Mouse (Mus musculus) neural tube, embryonic 13.5 days (tissue): Measurements from ENCODE around the gene Phf12. TPM values are rescaled to one million over a fixed set of nuclear protein-coding genes. Genes with fewer than 3 reads are reported as not detected.

Experiments used
- ATAC-seq: fragments of 200-750 bp; cut with Nextera tagmentation; 2 replicates; pipeline ENCODE4 v1.8.0; 2017; ENCODE audit warnings: low read depth, mild to moderate bottlenecking, moderate TSS enrichment, moderate library complexity
- H3K27ac ChIP-seq: fragments of 300-500 bp; sonication (generic); replicated peaks from 2 replicates; pipeline ENCODE4 v1.5.1; 2015; ENCODE audit warnings: moderate library complexity, mild to moderate bottlenecking, inconsistent platforms
- H3K27me3 ChIP-seq: fragments of 300-500 bp; sonication (generic); 2 replicates; pipeline ENCODE4 v1.6.1; 2015; ENCODE audit warnings: mild to moderate bottlenecking, inconsistent platforms
- H3K36me3 ChIP-seq: fragments of 300-500 bp; sonication (generic); 2 replicates; pipeline ENCODE4 v1.6.1; 2015; ENCODE audit warnings: mild to moderate bottlenecking, inconsistent platforms
- H3K4me1 ChIP-seq: fragments of 300-500 bp; sonication (generic); replicated peaks from 2 replicates; pipeline ENCODE4 v1.6.1; 2015; ENCODE audit warnings: inconsistent platforms
- H3K4me2 ChIP-seq: fragments of 300-500 bp; sonication (generic); 2 replicates; pipeline ENCODE4 v1.6.1; 2015; ENCODE audit warnings: inconsistent platforms, mild to moderate bottlenecking, moderate library complexity
- H3K4me3 ChIP-seq: fragments of 300-500 bp; sonication (generic); 2 replicates; pipeline ENCODE4 v1.5.1; 2015; ENCODE audit warnings: mild to moderate bottlenecking, inconsistent platforms
- H3K9ac ChIP-seq: fragments of 300-500 bp; sonication (generic); 2 replicates; pipeline ENCODE4 v1.6.1; 2015; ENCODE audit warnings: moderate library complexity, mild to moderate bottlenecking, inconsistent platforms
- H3K9me3 ChIP-seq: fragments of 300-500 bp; sonication (generic); 2 replicates; pipeline ENCODE4 v1.6.1; 2016; ENCODE audit warnings: inconsistent platforms
- WGBS: fragments of 180-500 bp; shearing (Covaris S2); methylation state at CpG from one replicate; pipeline ENCODE4 v1.1.7; 2015; 5-methylcytosine and 5-hydroxymethylcytosine counted together
- polyA plus RNA-seq: library from polyadenylated mRNA; unstranded; fragments of >200 nt; fragmentation: Nextera tagmentation; extraction: Ambion mirVana; gene quantifications from 2 replicates; pipeline ENCODE4 v1.2.1, GENCODE M21; 2015

The Phf12 gene
- polyA plus RNA-seq, 1 experiment from 2014 or later, result 15.6 TPM

DNA sequence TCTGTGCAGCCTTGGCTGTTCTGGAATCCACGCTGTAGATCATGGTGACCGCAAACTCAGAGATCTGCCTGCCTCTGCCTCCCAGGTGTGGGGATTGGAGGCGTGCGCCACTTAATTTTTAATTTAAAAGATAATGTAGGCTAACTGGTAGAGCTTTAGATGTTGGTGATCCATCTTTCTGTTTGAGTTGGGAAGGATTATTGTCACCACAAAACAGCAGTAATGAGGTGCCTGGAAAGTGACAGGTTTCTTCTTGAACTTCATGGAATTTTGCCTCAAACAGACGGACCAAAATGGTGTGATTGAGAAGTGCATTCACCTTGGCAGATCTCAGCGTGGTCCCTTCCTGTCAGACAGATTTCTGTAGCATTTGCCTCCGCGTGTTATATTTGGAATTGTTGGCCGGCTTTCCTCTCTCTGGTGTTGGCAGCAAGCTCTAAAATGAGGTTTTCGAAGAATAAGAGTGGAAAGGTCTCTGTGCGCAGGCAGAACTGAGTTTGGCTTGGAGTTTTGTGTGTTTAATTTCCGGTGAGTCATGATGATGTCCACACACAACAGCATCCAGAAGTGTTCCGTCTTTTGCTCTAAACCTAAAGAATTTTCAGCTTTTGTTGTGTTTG is 6.6 kb downstream of the Phf12 start:
- H3K27me3 ChIP-seq, result no peaks in the 10 kb centered on the region
- H3K4me3 ChIP-seq, result no peak overlapping the region
- 93% methylated on average over 13 of the region's 13 CpGs for WGBS
- ATAC-seq, result no peak
- no peaks in the 10 kb centered on the region for H3K9me3 ChIP-seq
- no peak overlapping the region for H3K27ac ChIP-seq
- no peak overlapping the region for H3K9ac ChIP-seq
- peaks cover 21% of the 10 kb centered on the region for H3K4me1 ChIP-seq
- peaks cover 34% of the 10 kb centered on the region for H3K36me3 ChIP-seq
- no peak overlapping the region for H3K4me2 ChIP-seq

- no peak overlapping the region for H3K9ac ChIP-seq
- no peaks in the 10 kb centered on the region for H3K9me3 ChIP-seq
- no peak overlapping the region for H3K4me3 ChIP-seq
- no peaks in the 10 kb centered on the region for H3K4me1 ChIP-seq
- no peaks in the 10 kb centered on the region for H3K27me3 ChIP-seq
- no peak overlapping the region for H3K4me2 ChIP-seq
- WGBS, result 90% methylated on average over 1 of the region's 1 CpGs
- H3K36me3 ChIP-seq, result peaks cover 10% of the 10 kb centered on the region; the same call in 1 of the 2 replicates
- ATAC-seq, result no peak
- no peak overlapping the region for H3K27ac ChIP-seq
Measured at GRCm38 (mm10) chr11:77995556-77995955, 13.0 kb downstream of the Phf12 start.

DNA sequence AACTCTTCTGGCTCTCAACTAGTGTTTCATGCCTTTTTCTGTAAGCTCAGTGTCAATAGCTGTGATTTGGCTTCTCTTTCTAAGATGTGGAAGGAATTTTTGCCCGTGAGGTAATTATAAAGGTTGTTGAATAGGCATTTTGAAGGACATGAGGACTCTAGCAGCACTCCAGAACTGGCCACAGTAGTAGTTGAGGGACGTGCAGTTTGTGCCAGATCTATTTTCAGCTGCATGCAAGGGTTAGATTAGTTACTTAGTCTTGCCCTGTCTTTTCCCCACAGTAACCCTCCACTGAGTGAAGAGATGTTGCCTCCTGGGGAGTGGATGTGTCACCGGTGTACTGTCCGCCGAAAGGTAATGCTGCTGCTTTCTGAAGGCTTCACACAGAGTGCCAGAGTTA is 23.9 kb downstream of the Phf12 start:
- H3K4me1 ChIP-seq, result 0 out of 2 replicates have a peak, but pooled peaks cover 9% of the 10 kb centered on the region
- no peak overlapping the region for H3K9ac ChIP-seq
- WGBS, result 96% methylated on average over 5 of the region's 5 CpGs
- no peak overlapping the region for H3K27ac ChIP-seq
- ATAC-seq, result no peak
- no peak overlapping the region for H3K4me3 ChIP-seq
- no peaks in the 10 kb centered on the region for H3K27me3 ChIP-seq
- H3K4me2 ChIP-seq, result no peak overlapping the region
- no peaks in the 10 kb centered on the region for H3K9me3 ChIP-seq
- peaks cover 50% of the 10 kb centered on the region for H3K36me3 ChIP-seq

- WGBS, result 19% methylated on average over 4 of the region's 4 CpGs
- peak; percentile 85 for ATAC-seq
- no peak overlapping the region for H3K4me3 ChIP-seq
- no peak overlapping the region for H3K9ac ChIP-seq
- H3K27me3 ChIP-seq, result no peaks in the 10 kb centered on the region
- H3K4me1 ChIP-seq, result no peaks in the 10 kb centered on the region
- no peaks in the 10 kb centered on the region for H3K9me3 ChIP-seq
- H3K27ac ChIP-seq, result no peak overlapping the region
- peaks cover 92% of the 10 kb centered on the region for H3K36me3 ChIP-seq
- no peak overlapping the region for H3K4me2 ChIP-seq
Measured at GRCm38 (mm10) chr11:78019676-78020075, 37.1 kb downstream of the Phf12 start.

DNA sequence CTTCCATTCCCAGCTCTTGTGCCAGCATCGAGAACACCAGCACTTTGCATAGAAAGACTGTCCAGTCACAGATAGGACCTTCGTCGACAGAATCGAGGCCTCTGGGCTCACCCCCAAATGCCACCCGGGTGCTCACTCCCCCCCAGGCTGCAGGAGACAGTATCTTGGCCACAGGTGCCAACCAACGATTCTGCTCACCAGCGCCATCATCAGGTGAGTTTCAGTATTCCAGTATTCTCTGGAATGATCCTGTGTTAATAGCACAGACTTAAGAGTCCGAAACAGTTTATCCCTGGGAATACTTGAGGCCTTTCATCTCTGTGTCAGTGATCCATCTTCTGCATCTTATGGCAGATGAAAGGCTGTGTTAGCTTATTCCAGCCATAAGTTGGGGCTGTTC is 41.1 kb downstream of the Phf12 start:
- Histone ChIP-seq H3K4me3 (no peak overlapping the region), H3K27me3 (no peaks in the 10 kb centered on the region), H3K27ac (no peak overlapping the region), H3K9me3 (no peaks in the 10 kb centered on the region), H3K9ac (no peak overlapping the region), H3K4me1 (no peaks in the 10 kb centered on the region), H3K4me2 (no peak overlapping the region), H3K36me3 (peaks cover 90% of the 10 kb centered on the region)
- ATAC-seq, result no peak
- WGBS, result 85% methylated on average over 8 of the region's 8 CpGs

- Histone ChIP-seq H3K9me3 (no peaks in the 10 kb centered on the region), H3K4me3 (no peak overlapping the region), H3K27ac (no peak overlapping the region), H3K4me1 (peaks cover 31% of the 10 kb centered on the region), H3K4me2 (no peak overlapping the region), H3K36me3 (peaks cover 57% of the 10 kb centered on the region), H3K9ac (no peak overlapping the region), H3K27me3 (no peaks in the 10 kb centered on the region)
- no peak for ATAC-seq
- WGBS, result 81% methylated on average over 8 of the region's 8 CpGs
Measured at GRCm38 (mm10) chr11:78029240-78029639, 46.7 kb downstream of the Phf12 start.

DNA sequence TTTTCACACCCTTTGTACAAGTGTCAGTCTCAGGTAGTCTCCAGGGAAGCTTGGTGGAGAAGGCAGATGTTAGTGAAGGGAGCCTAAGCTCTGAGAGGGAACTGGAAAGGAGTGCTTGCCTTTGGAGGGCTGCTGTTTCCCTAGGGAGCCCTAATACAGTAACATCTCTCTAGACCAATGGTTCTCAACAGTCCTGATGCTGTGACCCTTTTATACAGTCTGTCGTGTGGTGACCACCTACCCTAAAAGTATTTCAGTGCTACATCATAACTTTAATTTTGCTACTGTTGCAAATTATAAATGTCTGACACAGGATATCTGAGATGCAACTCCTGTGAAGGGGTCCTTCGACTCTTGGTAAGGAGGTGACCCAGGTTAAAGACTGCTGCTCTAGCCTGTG is 48.0 kb downstream of the Phf12 start:
- 70% methylated on average over 2 of the region's 2 CpGs for WGBS
- no peak for ATAC-seq
- H3K4me1 ChIP-seq, result peaks cover 34% of the 10 kb centered on the region
- no peak overlapping the region for H3K4me2 ChIP-seq
- no peak overlapping the region for H3K4me3 ChIP-seq
- peaks cover 55% of the 10 kb centered on the region for H3K36me3 ChIP-seq
- H3K27ac ChIP-seq, result no peak overlapping the region
- H3K9me3 ChIP-seq, result no peaks in the 10 kb centered on the region
- no peak overlapping the region for H3K9ac ChIP-seq
- H3K27me3 ChIP-seq, result no peaks in the 10 kb centered on the region

DNA sequence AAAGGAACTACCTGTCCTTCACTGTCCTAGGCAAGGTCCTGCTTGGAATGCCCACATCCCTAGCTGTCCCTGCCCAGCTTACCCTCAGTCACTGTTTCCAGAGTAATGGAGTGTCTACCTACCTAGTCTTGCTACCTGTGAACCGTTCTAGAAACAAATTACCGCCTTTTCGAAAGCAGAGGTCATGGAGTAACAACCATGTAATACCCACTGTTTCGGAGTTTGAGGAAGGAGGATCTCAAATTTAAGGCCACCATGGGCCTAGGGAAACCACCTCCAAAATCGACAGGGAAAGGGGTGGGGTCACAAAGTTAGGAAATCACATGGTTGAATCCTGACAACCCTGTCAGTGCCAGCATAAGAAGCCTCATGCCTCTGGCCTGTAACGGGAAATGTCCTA is 48.8 kb downstream of the Phf12 start:
- no peak for ATAC-seq
- Histone ChIP-seq H3K9ac (peak overlapping the region; percentile 82), H3K9me3 (no peaks in the 10 kb centered on the region), H3K4me2 (peak overlapping the region; percentile 69), H3K4me3 (peak overlapping the region; percentile 59), H3K27me3 (no peaks in the 10 kb centered on the region), H3K36me3 (peaks cover 47% of the 10 kb centered on the region), H3K4me1 (peaks cover 34% of the 10 kb centered on the region), H3K27ac (peak overlapping the region; percentile 93; the same call in 1 of the 2 replicates)
- WGBS, result 45% methylated on average over 6 of the region's 6 CpGs

DNA sequence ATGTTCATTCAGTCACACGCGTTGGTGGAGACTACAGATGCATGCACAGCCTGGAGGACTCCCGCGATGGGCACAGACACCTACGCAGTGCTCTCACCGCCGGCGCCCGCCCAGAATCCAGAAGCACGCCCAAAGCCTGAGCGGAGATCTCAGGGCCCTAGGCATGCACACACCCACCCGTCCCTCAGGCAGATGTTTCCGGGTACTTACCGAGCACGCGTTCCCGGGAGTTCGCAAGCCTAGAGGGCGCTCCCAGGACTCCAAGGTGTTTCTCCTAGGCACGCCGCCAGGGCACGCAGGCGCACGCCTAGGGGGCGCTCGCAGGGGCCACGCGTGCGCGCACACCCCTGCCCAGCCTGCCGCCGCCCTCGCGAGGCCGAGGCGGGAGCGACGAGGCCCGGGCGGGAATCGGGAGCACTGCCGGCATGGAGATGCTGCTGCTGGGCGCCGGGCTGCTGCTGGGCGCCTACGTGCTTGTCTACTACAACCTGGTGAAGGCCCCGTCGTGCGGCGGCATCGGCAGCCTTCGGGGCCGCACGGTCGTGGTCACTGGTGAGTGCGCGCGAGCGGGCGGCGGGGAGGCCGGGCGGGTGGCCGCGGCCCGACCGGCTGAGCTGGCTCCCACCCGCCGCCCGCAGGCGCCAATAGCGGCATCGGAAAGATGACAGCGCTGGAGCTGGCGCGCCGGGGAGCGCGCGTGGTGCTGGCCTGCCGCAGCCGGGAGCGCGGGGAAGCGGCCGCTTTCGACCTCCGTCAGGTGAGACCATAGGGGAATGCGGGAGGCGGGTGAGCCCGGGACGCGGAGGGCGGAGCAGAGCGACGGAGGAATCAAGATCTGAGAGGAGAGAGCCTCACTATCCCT is 49.6 kb downstream of the Phf12 start, which contains the start of gene Dhrs13:
Gene Dhrs13 (plus strand): TSS at position 334 of the 862 bp plus-strand sequence.
- WGBS, result under 1% methylated on average over 96 of the region's 96 CpGs
- peak; percentile 93 for ATAC-seq

GRCm38 (mm10) chr11:78032809-78033195 is 50.2 kb downstream of the Phf12 start:
- Histone ChIP-seq H3K9me3 (no peaks in the 10 kb centered on the region), H3K27me3 (no peaks in the 10 kb centered on the region), H3K4me2 (peak overlapping the region; percentile 69), H3K4me1 (peaks cover 44% of the 10 kb centered on the region), H3K4me3 (peak overlapping the region; percentile 59), H3K27ac (peak overlapping the region; percentile 93), H3K9ac (peak overlapping the region; percentile 82), H3K36me3 (peaks cover 39% of the 10 kb centered on the region)
- ATAC-seq, result no peak
- WGBS, result 15% methylated on average over 5 of the region's 5 CpGs

More for the DNA sequence above, 49.6 kb downstream of the Phf12 start, which contains the start of gene Dhrs13:
- Histone ChIP-seq H3K9me3 (no peaks in the 10 kb centered on the region), H3K4me1 (peaks cover 38% of the 10 kb centered on the region), H3K9ac (peak within 1 kb of the TSS; percentile 82), H3K4me2 (peak within 1 kb of the TSS; percentile 69), H3K27me3 (no peaks in the 10 kb centered on the region), H3K36me3 (peaks cover 45% of the 10 kb centered on the region), H3K27ac (peak within 1 kb of the TSS; percentile 93), H3K4me3 (peak within 1 kb of the TSS; percentile 59)

- WGBS, result 95% methylated on average over 23 of the region's 23 CpGs
- ATAC-seq, result no peak
- Histone ChIP-seq H3K4me2 (0 out of 2 replicates have a peak overlapping the region, but pooled peaks have one; percentile 12), H3K4me3 (no peak overlapping the region), H3K36me3 (peaks cover 26% of the 10 kb centered on the region), H3K27ac (no peak overlapping the region), H3K4me1 (peaks cover 53% of the 10 kb centered on the region), H3K9ac (no peak overlapping the region), H3K9me3 (no peaks in the 10 kb centered on the region), H3K27me3 (no peaks in the 10 kb centered on the region)
Measured at GRCm38 (mm10) chr11:78033931-78034617, 51.5 kb downstream of the Phf12 start.

DNA sequence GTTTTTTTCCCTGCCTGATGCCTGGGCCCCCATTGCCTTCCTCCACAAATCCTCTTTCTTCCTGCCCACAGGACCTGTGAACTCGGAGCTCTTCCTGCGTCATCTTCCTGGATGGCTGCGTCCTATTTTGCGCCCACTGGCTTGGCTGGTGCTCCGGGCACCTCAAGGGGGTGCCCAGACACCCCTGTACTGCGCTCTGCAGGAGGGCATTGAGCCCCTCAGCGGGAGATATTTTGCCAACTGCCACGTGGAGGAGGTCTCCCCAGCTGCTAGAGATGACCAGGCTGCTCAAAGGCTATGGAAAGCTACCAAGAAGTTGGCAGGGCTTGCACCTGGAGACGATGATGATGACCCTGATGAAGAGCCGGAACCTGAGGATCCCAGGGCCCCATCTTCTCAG is 54.2 kb downstream of the Phf12 start:
- Histone ChIP-seq H3K36me3 (peaks cover 28% of the 10 kb centered on the region), H3K4me2 (no peak overlapping the region), H3K4me3 (no peak overlapping the region), H3K4me1 (peaks cover 47% of the 10 kb centered on the region), H3K9ac (no peak overlapping the region), H3K27ac (no peak overlapping the region), H3K27me3 (no peaks in the 10 kb centered on the region), H3K9me3 (no peaks in the 10 kb centered on the region)
- WGBS, result 88% methylated on average over 10 of the region's 10 CpGs
- ATAC-seq, result no peak
